Comparison of ENCODE assay signal across 17 mouse cellular contexts in genomic region chr12:28667287-28667686, GRCm38 (mm10). TPM values are rescaled to one million over a fixed set of nuclear protein-coding genes. Genes with fewer than 3 reads are reported as not detected.
DNase-seq lines count a peak whose midpoint lies in the region; ATAC-seq and TF ChIP-seq lines count a peak whose summit lies in the region.
"Had no signal": no experiment of that assay in that cellular context is flagged by ENCODE, and none has a peak within 500 bp of the region (broad histone marks: within the 10 kb centered on the region; RNA-seq: fewer than 3 reads in every experiment).

No protein-coding gene starts in this region.

- TF ChIP-seq EP300 in liver, postnatal 0 days (IDR thresholded peaks at IDR 0.05; ENCODE audit: low read depth) = no peak

- H3K9ac ChIP-seq in kidney, postnatal 0 days (ENCODE audit: low read depth, low read length) = 0 out of 2 replicates have a peak overlapping the region, but pooled peaks have one; percentile 40
- no peak overlapping the region for H3K9ac ChIP-seq in embryonic facial prominence, embryonic 11.5 days (replicated peaks; ENCODE audit: low read length)
- H3K9ac ChIP-seq in liver, postnatal 0 days (replicated peaks) = no peak overlapping the region
- H3K9ac ChIP-seq in hindbrain, embryonic 11.5 days (ENCODE audit: low read depth, low read length) = no peak overlapping the region
- H3K9ac ChIP-seq: forebrain, embryonic 13.5 days; hindbrain, embryonic 15.5 days; liver, embryonic 15.5 days; midbrain, embryonic 12.5 days had no signal

- peak; percentile 22 for DNase-seq in kidney, postnatal 0 days (ENCODE audit: low spot score)
- DNase-seq in kidney, adult 11 months = no peak
- DNase-seq in embryonic facial prominence, embryonic 11.5 days (ENCODE audit: low spot score) = peak; percentile 41
- no peak for DNase-seq in liver, postnatal 0 days
- peak; percentile 18 for DNase-seq in lung, postnatal 25 days (ENCODE audit: low spot score)
- no peak for DNase-seq in layer of hippocampus, adult 9-11 months
- no peak for DNase-seq in hindbrain, embryonic 11.5 days (ENCODE audit: low spot score)
- DNase-seq: adrenal gland, adult 2 months; cerebellum, adult 8-10 months; kidney, postnatal 14 days; left cerebral cortex, postnatal 4 days had no signal

- H3K36me3 ChIP-seq in kidney, postnatal 0 days (ENCODE audit: insufficient read depth, low read length) = no peaks in the 10 kb centered on the region
- H3K36me3 ChIP-seq in embryonic facial prominence, embryonic 11.5 days (replicated peaks; ENCODE audit: control insufficient read depth, insufficient read depth, low read depth, low read length) = no peaks in the 10 kb centered on the region
- H3K36me3 ChIP-seq in liver, postnatal 0 days (replicated peaks; ENCODE audit: insufficient read depth, low read length) = no peaks in the 10 kb centered on the region
- H3K36me3 ChIP-seq in hindbrain, embryonic 11.5 days (ENCODE audit: control insufficient read depth, insufficient read depth, low read length) = no peaks in the 10 kb centered on the region
- H3K36me3 ChIP-seq: hindbrain, embryonic 15.5 days; liver, embryonic 15.5 days; midbrain, embryonic 12.5 days had no signal

- no peak for ATAC-seq in kidney, postnatal 0 days (replicated peaks; ENCODE audit: low FRiP score, low read depth)
- ATAC-seq in embryonic facial prominence, embryonic 11.5 days (replicated peaks; ENCODE audit: insufficient number of reproducible peaks, low FRiP score, low TSS enrichment, low read depth) = no peak
- ATAC-seq in liver, postnatal 0 days = no peak
- no peak for ATAC-seq in activated CD4-positive, CD25-positive, alpha-beta regulatory T cell, adult 4 months
- no peak for ATAC-seq in hindbrain, embryonic 11.5 days (ENCODE audit: low FRiP score)
- ATAC-seq: forebrain, embryonic 13.5 days had no signal

- no peak overlapping the region for H3K27ac ChIP-seq in kidney, postnatal 0 days
- no peak overlapping the region for H3K27ac ChIP-seq in embryonic facial prominence, embryonic 11.5 days (replicated peaks; ENCODE audit: low read depth, low read length)
- H3K27ac ChIP-seq in liver, postnatal 0 days (ENCODE audit: low read depth) = no peak overlapping the region
- no peak overlapping the region for H3K27ac ChIP-seq in hindbrain, embryonic 11.5 days (ENCODE audit: low read depth, low read length)
- H3K27ac ChIP-seq: forebrain, embryonic 13.5 days; hindbrain, embryonic 15.5 days; liver, embryonic 15.5 days; midbrain, embryonic 12.5 days had no signal

- no peaks in the 10 kb centered on the region for H3K9me3 ChIP-seq in kidney, postnatal 0 days (replicated peaks; ENCODE audit: low read length)
- H3K9me3 ChIP-seq in embryonic facial prominence, embryonic 11.5 days (replicated peaks; ENCODE audit: control insufficient read depth, low read length) = no peaks in the 10 kb centered on the region
- H3K9me3 ChIP-seq in liver, postnatal 0 days (ENCODE audit: low read length) = no peaks in the 10 kb centered on the region
- no peaks in the 10 kb centered on the region for H3K9me3 ChIP-seq in hindbrain, embryonic 11.5 days (ENCODE audit: control insufficient read depth, low read length)
- H3K9me3 ChIP-seq: forebrain, embryonic 13.5 days; hindbrain, embryonic 15.5 days; liver, embryonic 15.5 days; midbrain, embryonic 12.5 days had no signal

- TF ChIP-seq CTCF in kidney, postnatal 0 days (IDR thresholded peaks at IDR 0.05; ENCODE audit: low read depth) = no peak
- no peak for TF ChIP-seq CTCF in liver, postnatal 0 days (IDR thresholded peaks at IDR 0.05; ENCODE audit: low read depth)

- WGBS in kidney, postnatal 0 days = 27% methylated on average over 8 of the region's 8 CpGs
- WGBS in embryonic facial prominence, embryonic 11.5 days = 27% methylated on average over 8 of the region's 8 CpGs
- 16% methylated on average over 8 of the region's 8 CpGs for WGBS in liver, postnatal 0 days (ENCODE audit: insufficient replicate concordance)
- WGBS in hindbrain, embryonic 11.5 days = 49% methylated on average over 8 of the region's 8 CpGs

- H3K4me1 ChIP-seq in kidney, postnatal 0 days (replicated peaks; ENCODE audit: insufficient read depth, low read length) = peaks cover 7% of the 10 kb centered on the region
- H3K4me1 ChIP-seq in embryonic facial prominence, embryonic 11.5 days (ENCODE audit: control insufficient read depth, insufficient read depth, low read length) = no peaks in the 10 kb centered on the region
- peaks cover 19% of the 10 kb centered on the region for H3K4me1 ChIP-seq in liver, postnatal 0 days (ENCODE audit: insufficient read depth)
- H3K4me1 ChIP-seq in hindbrain, embryonic 11.5 days (replicated peaks; ENCODE audit: control insufficient read depth, insufficient read depth, low read length) = no peaks in the 10 kb centered on the region
- H3K4me1 ChIP-seq: hindbrain, embryonic 15.5 days; midbrain, embryonic 12.5 days had no signal

- H3K27me3 ChIP-seq in kidney, postnatal 0 days (ENCODE audit: insufficient read depth, low read length) = no peaks in the 10 kb centered on the region
- H3K27me3 ChIP-seq in embryonic facial prominence, embryonic 11.5 days (ENCODE audit: control insufficient read depth, insufficient read depth, low read length) = no peaks in the 10 kb centered on the region
- H3K27me3 ChIP-seq in liver, postnatal 0 days (ENCODE audit: insufficient read depth, low read length) = no peaks in the 10 kb centered on the region
- H3K27me3 ChIP-seq in hindbrain, embryonic 11.5 days (ENCODE audit: control insufficient read depth, insufficient read depth, low read length) = no peaks in the 10 kb centered on the region
- H3K27me3 ChIP-seq: forebrain, embryonic 13.5 days; hindbrain, embryonic 15.5 days; liver, embryonic 15.5 days; midbrain, embryonic 12.5 days had no signal

- no peak overlapping the region for H3K4me3 ChIP-seq in kidney, postnatal 0 days (replicated peaks; ENCODE audit: low read depth, low read length)
- H3K4me3 ChIP-seq in embryonic facial prominence, embryonic 11.5 days (ENCODE audit: low read depth, low read length) = no peak overlapping the region
- H3K4me3 ChIP-seq in liver, postnatal 0 days (ENCODE audit: low read depth, low read length) = no peak overlapping the region
- H3K4me3 ChIP-seq in hindbrain, embryonic 11.5 days (ENCODE audit: low read depth, low read length) = no peak overlapping the region
- H3K4me3 ChIP-seq: forebrain, embryonic 13.5 days; hindbrain, embryonic 15.5 days; liver, embryonic 15.5 days; midbrain, embryonic 12.5 days had no signal

- no peak overlapping the region for H3K4me2 ChIP-seq in kidney, postnatal 0 days (ENCODE audit: low read length)
- H3K4me2 ChIP-seq in embryonic facial prominence, embryonic 11.5 days (ENCODE audit: low read depth, low read length) = no peak overlapping the region
- 0 out of 2 replicates have a peak overlapping the region, but pooled peaks have one; percentile 2 for H3K4me2 ChIP-seq in liver, postnatal 0 days (ENCODE audit: low read depth, low read length)
- no peak overlapping the region for H3K4me2 ChIP-seq in hindbrain, embryonic 11.5 days (replicated peaks; ENCODE audit: low read depth, low read length)
- H3K4me2 ChIP-seq: forebrain, embryonic 13.5 days; hindbrain, embryonic 15.5 days; liver, embryonic 15.5 days; midbrain, embryonic 12.5 days had no signal

RNA-seq across cellular contexts. Expression of gene Adi1, which starts 7.7 kb away (rescaled TPM):
- polyA plus RNA-seq in kidney, postnatal 0 days (2015; fragmentation: Nextera tagmentation; extraction: Ambion mirVana) = 91.7 and 98.1 TPM in 2 replicates
- 71.9 and 72.7 TPM in 2 replicates for polyA plus RNA-seq in embryonic facial prominence, embryonic 11.5 days (2014; fragmentation: Nextera tagmentation; extraction: Ambion mirVana)
- 91.6 and 104 TPM in 2 replicates for polyA plus RNA-seq in liver, postnatal 0 days (2015; fragmentation: Nextera tagmentation; extraction: Ambion mirVana)
- 10 to 100 TPM; 34.9 to 47.6 TPM for polyA plus RNA-seq in activated CD4-positive, CD25-positive, alpha-beta regulatory T cell, adult 4 months (2017; shearing (Covaris generic))
- polyA plus RNA-seq in hindbrain, embryonic 11.5 days (2014; fragmentation: Nextera tagmentation; extraction: Ambion mirVana) = 51.5 and 53.5 TPM in 2 replicates

RNA-seq across cellular contexts. Expression of gene Rnaseh1, which starts 17.9 kb away (rescaled TPM):
- 23.7 and 24.8 TPM in 2 replicates for polyA plus RNA-seq in kidney, postnatal 0 days (2015; fragmentation: Nextera tagmentation; extraction: Ambion mirVana)
- polyA plus RNA-seq in embryonic facial prominence, embryonic 11.5 days (2014; fragmentation: Nextera tagmentation; extraction: Ambion mirVana) = 28.0 and 28.5 TPM in 2 replicates
- polyA plus RNA-seq in liver, postnatal 0 days (2015; fragmentation: Nextera tagmentation; extraction: Ambion mirVana) = 9.6 and 10.4 TPM in 2 replicates
- polyA plus RNA-seq in activated CD4-positive, CD25-positive, alpha-beta regulatory T cell, adult 4 months (2017; shearing (Covaris generic)) = 10 to 100 TPM; 28.9 to 29.2 TPM
- polyA plus RNA-seq in hindbrain, embryonic 11.5 days (2014; fragmentation: Nextera tagmentation; extraction: Ambion mirVana) = 25.4 and 27.7 TPM in 2 replicates

RNA-seq across cellular contexts. Expression of gene Rps7, which starts 31.5 kb away (rescaled TPM):
- polyA plus RNA-seq in kidney, postnatal 0 days (2015; fragmentation: Nextera tagmentation; extraction: Ambion mirVana) = 949 and 1,081 TPM in 2 replicates
- 914 and 941 TPM in 2 replicates for polyA plus RNA-seq in embryonic facial prominence, embryonic 11.5 days (2014; fragmentation: Nextera tagmentation; extraction: Ambion mirVana)
- polyA plus RNA-seq in liver, postnatal 0 days (2015; fragmentation: Nextera tagmentation; extraction: Ambion mirVana) = 493 and 504 TPM in 2 replicates
- polyA plus RNA-seq in activated CD4-positive, CD25-positive, alpha-beta regulatory T cell, adult 4 months (2017; shearing (Covaris generic)) = 1,000 to 10,000 TPM; 1,659 to 2,490 TPM
- 766 and 780 TPM in 2 replicates for polyA plus RNA-seq in hindbrain, embryonic 11.5 days (2014; fragmentation: Nextera tagmentation; extraction: Ambion mirVana)

RNA-seq across cellular contexts. Expression of gene Colec11, which starts 44.1 kb away (rescaled TPM):
- polyA plus RNA-seq in kidney, postnatal 0 days (2015; fragmentation: Nextera tagmentation; extraction: Ambion mirVana) = 2.2 TPM in 2 replicates
- 0.39 TPM in 1 of 2 replicates, not detected in the other for polyA plus RNA-seq in embryonic facial prominence, embryonic 11.5 days (2014; fragmentation: Nextera tagmentation; extraction: Ambion mirVana)
- 37.9 and 41.0 TPM in 2 replicates for polyA plus RNA-seq in liver, postnatal 0 days (2015; fragmentation: Nextera tagmentation; extraction: Ambion mirVana)
- under 1 TPM in 1 of 2 experiments, not detected in 1; 0.34 TPM for polyA plus RNA-seq in activated CD4-positive, CD25-positive, alpha-beta regulatory T cell, adult 4 months (2017; shearing (Covaris generic))
- polyA plus RNA-seq in hindbrain, embryonic 11.5 days (2014; fragmentation: Nextera tagmentation; extraction: Ambion mirVana) = 0.21 and 0.51 TPM in 2 replicates
- polyA plus RNA-seq: C2C12 had no signal

Comparison
In these comparisons a context has a peak if more than half of its experiments do, and no peak if none do; other contexts are left out.
1. DNase-seq: peak in kidney, postnatal 0 days (single experiment), embryonic facial prominence, embryonic 11.5 days (single experiment) and lung, postnatal 25 days (single experiment); none in kidney, adult 11 months (single experiment), liver, postnatal 0 days (single experiment), layer of hippocampus, adult 9-11 months (single experiment) and hindbrain, embryonic 11.5 days (single experiment).